Mouse (Mus musculus): ENCODE results near the gene Hoxb3. TPM values are rescaled to one million over a fixed set of nuclear protein-coding genes. Genes with fewer than 3 reads are reported as not detected.

Hoxb3 gene
- total RNA-seq (2022): not detected

GRCm38 (mm10) chr11:96323154-96323553 lies at the start of gene Hoxb3:
Hoxb3 (plus strand) TSS chr11:96323326.
- no peak for DNase-seq (ENCODE audit: low spot score in 2 of 2)

DNA sequence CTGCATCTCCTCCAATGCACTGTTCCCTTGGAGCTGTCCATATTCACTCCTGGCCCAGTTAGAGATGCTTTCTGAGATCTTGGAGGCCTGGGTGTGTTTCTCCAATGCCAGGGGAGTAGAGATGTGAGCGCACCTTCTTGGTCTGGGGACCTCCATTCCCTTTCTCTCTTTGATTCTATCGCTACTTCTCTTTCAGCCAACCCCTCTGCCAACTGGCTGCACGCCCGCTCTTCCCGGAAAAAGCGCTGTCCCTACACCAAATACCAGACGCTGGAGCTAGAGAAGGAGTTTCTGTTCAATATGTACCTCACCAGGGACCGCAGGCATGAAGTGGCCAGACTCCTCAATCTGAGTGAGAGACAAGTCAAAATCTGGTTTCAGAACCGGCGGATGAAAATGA lies 48.7 kb upstream of the Hoxb3 start:
- DNase-seq (ENCODE audit: low spot score in 2 of 2): no peak

GRCm38 (mm10) chr11:96275896-96276295 lies 47.2 kb upstream of the Hoxb3 start:
- no peak for DNase-seq (ENCODE audit: low spot score in 2 of 2)

GRCm38 (mm10) chr11:96277151-96278044 lies 45.7 kb upstream of the Hoxb3 start:
- DNase-seq (ENCODE audit: low spot score in 2 of 2): no peak

GRCm38 (mm10) chr11:96278324-96278723 lies 44.8 kb upstream of the Hoxb3 start:
- DNase-seq (ENCODE audit: low spot score in 2 of 2): no peak

GRCm38 (mm10) chr11:96278773-96279172 lies 44.4 kb upstream of the Hoxb3 start:
- peak; percentile 43 to 84 for DNase-seq (ENCODE audit: low spot score in 2 of 2)

DNA sequence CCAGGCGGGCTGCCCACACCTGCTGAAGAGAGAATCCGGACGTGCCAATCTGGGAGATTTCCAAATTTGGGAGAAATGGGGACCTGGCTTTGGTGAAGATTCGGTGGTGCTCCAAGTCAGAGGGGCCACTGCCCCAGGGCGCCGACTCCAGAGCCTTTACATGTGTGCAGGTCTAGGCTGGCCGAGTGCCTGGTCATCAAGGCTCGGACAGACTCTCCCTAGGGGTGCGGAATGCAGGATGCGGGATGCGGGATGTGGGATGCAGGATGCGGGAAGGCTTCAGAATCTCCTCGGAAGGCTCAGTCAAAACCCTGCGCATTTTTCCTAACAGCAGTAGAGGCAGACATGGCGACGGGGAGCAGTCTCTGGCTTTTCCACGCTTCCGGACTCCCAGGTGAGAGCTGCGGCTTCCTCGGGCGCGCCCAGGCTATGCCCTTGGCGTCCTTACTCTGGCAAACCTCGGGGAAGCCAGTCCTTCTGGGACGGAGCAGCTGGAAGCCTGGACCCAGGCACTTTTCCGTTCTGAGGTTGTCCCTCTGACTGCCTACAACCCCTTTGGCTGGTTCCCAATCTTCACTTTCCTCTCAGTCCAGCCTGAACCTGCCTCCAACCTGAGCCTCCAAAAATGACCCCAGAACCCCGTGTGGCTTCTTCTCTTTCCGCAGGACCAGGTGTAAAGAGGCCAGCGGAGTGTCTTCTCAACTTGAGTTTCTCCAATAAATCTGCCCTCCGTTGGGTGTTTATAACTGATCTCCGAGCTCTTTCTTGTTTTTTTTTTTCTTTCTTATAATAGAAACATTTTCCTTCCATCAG lies 43.5 kb upstream of the Hoxb3 start:
- no peak for DNase-seq (ENCODE audit: low spot score in 2 of 2)

DNA sequence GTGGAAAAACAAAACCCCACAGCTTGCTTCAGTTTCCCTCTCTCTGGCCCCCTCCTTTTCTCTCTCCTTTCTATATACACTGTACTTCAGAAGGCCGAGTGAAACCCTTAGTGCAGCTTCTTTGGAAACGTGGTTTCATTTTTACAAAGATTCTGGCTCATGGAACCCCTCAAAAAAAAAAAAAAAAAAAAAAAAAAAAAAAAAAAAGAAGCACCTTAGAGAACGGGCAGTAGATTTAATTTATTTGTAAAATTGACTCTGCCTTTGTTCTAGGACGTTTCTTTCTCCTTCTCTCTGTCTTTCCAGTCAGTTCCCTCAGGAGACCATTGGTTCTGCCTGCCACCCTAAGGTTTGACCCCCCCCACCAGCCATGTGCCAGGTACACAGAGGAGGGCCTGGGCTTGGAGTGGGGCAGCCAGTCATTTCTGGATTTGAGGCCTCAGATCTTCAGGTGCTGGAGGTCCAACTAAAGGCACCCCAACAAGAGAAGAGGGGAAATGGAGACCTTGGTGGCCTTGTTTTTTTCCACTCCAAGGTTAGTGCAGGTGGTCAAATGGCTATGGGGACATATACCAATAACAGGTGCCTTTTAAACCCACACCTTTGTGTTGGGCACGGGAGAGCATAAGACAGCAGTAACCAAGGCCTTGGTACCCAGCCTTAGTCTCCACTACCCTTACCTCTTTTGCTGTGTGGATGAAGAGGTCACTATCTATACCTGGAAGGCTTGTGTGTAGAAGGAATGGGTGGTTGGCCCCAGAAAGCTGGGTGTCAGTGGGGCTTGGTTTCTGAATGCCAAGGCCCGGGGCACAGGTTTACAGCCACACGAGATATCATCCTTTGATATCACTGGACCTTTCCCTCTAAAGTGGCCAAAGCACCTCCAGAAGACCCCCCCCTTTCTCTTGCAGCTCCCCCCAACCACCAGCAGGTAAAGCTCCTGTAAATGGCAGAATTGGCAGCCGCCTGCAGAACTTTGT lies 42.4 kb upstream of the Hoxb3 start:
- DNase-seq (ENCODE audit: low spot score in 2 of 2): no peak

DNA sequence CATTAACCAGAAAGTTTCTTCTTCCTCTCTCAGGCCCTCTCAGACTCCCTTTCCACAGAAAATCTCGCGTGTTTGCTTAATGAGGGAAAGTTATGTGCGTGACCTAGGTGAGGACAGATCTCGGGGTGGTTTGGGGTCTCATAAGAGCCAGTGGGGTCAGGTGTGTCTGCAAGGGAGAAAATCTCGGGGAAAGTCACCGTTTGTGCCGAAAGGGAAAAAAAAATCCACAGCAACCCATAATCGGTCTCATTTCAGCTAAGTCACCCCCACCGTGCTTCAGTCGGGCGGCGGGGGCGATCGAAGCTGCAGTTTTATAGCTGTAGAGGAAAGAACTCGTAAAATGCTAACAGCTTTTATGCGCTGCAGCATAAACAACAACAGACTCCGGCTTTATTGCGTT lies 41.7 kb upstream of the Hoxb3 start:
- DNase-seq (ENCODE audit: low spot score in 2 of 2): no peak

DNA sequence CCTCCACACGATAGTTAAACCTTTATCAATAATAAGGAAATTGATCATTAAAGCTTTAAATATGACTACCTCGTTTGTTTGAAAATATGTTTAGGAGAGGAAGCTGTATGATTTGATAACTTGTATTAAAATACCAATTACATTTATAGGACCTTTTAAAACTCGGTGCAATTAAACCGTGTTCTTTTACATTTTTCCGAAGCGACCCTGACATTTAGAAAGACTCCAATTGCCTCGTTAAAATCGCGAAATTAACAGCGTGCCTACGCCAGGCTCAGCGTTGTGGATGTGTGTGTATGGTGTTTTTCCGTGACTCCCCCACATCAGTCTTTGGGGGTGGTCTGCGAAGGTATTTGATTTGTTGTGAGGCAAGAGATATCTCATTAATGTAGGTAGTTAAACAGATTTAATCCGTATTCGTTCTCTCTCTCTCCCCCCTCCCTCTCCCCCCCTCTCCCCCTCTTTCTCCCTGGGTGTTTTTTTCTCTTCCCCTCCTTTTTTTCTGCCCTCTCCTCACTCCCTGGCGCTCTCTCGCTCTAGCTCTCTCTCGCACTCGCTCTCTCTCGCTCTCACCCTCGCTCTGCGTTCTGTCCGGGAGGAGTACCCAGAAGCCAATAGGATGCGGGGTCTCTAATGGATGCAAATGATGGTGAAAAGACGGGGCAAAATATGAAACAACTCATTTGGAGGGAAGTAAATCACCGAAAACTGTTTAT lies 41.1 kb upstream of the Hoxb3 start, which contains the start of gene Hoxb8:
Gene Hoxb8, plus strand, starts transcription at position 51 of the 716 bp plus-strand sequence.
- DNase-seq (ENCODE audit: low spot score in 2 of 2): no peak

- DNase-seq (ENCODE audit: low spot score in 2 of 2): no peak
Measured at GRCm38 (mm10) chr11:96282795-96283430, 40.2 kb upstream of the Hoxb3 start.

- no peak for DNase-seq (ENCODE audit: low spot score in 2 of 2)
Measured at GRCm38 (mm10) chr11:96284041-96284749, 38.9 kb upstream of the Hoxb3 start.

DNA sequence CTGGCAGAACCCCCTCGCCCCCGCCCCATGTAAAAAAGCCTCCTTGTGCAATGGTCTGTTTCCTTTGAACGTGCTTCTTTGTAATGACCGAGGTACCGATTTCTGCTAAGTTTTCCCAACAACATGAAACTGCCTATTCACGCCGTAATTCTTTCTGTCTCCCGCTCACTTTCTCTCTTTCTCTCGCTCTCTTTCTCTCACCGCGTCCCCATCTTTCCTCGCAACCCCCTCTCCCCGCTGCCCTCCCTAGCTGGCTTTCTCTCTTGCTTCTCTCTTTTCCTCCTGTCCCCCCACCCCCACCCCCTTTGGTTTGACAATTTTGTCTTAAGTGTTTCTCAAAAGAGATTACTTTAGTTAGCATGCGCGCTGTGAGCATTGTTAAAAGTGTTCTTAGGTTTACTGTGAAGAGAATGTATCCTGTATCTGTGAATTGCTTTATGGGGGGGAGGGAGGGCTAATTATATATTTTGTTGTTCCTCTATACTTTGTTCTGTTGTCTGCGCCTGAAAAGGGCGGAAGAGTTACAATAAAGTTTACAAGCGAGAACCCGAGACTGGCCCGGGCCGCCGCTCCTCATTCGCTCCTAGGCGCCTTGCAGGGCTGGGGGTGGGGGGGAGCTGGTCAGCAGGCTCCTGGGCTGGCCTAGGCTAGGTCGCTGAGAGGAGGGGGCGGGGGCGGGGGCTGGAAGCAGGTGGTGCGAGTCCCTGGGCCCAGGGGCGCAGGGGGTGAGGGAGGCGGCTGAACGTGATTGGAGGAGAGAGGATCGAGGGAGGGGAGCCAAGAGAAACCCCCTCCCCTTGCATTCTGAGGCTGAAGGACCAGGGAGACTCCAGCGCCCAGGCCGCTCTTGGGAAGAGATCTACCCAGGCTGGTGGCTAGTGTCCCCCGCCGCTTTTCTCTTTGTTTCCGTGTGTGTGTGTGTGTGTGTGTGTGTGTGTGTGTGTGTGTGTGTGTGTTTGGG lies 38.1 kb upstream of the Hoxb3 start:
- DNase-seq (ENCODE audit: low spot score in 2 of 2): no peak

DNA sequence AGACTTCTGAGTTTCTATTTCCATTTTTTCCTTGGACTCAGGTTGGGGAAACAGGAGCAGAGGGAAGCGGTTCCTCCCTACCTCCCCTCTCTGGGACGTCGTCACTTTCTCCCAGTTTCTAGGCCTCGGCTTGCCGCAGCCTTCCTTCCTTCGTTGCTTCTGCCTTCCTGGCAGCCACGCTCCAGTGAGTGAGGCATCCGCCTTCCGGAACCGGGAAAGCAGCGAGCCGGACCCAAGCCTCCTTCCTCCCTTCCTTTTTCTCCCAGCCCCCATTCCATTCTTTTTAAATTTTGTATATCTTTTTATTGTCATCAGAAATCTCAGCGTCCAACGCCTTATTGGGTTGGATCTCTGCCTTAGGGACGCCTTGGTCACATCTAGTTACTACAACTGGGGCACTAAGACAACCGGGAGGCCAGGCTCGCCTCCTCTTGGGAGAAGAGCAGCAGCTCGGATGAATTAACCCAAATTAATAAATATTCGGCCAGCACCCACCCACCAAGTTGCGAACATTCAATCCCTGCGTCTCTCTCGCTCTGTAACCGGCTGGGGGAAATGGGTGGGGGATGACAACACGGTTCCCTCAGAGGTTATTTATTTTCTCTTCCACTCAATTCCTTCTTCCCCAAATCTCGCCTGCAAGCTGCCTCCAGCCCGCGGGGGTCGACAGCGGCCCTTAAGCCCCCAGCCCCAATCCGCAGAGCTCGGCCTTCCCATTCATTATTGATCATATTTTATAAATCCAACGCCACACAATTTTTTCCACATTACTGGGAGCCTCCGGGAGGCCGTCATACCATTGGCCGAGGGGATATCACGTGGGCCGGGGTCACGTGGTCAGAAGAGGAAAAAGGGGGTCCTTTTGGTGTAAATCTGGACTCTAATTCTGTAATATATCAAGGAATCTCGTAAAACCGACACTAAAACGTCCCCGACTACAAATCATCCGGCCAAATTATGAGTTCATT lies 37.1 kb upstream of the Hoxb3 start, which contains the start of gene Hoxb7:
Gene Hoxb7, plus strand, starts transcription at position 853 of the 968 bp plus-strand sequence.
- no peak for DNase-seq (ENCODE audit: low spot score in 2 of 2)

GRCm38 (mm10) chr11:96286739-96287385 lies 36.3 kb upstream of the Hoxb3 start:
- DNase-seq (ENCODE audit: low spot score in 2 of 2): no peak

GRCm38 (mm10) chr11:96287411-96287810 lies 35.7 kb upstream of the Hoxb3 start:
- no peak for DNase-seq (ENCODE audit: low spot score in 2 of 2)

Measured in layer of hippocampus, adult 8-10 months (tissue).